Mouse (Mus musculus) limb, embryonic 14.5 days (tissue): ENCODE results near the gene Cnnm1. TPM values are rescaled to one million over a fixed set of nuclear protein-coding genes. Genes with fewer than 3 reads are reported as not detected.

Experiments
- ATAC-seq: fragments of 200-750 bp; cut with Nextera tagmentation; 2 replicates; pipeline ENCODE4 v1.8.0; 2017; ENCODE audit warnings: low read depth, moderate number of reproducible peaks, moderate TSS enrichment; ENCODE audit not compliant: low FRiP score
- DNase-seq: peaks from one replicate; pipeline ENCODE4 v3.0.0-alpha.2; 2015; ENCODE audit warnings: low spot score
- H3K27ac ChIP-seq: fragments of 300-500 bp; sonication (generic); replicated peaks from 2 replicates; pipeline ENCODE4 v1.5.1; 2014; ENCODE audit warnings: low read depth, mild to moderate bottlenecking, low read length, moderate library complexity, mixed read lengths
- H3K27me3 ChIP-seq: fragments of 300-500 bp; sonication (generic); 2 replicates; pipeline ENCODE4 v1.6.1; 2014; ENCODE audit warnings: low read length, mixed read lengths; ENCODE audit not compliant: control insufficient read depth, insufficient read depth
- H3K36me3 ChIP-seq: fragments of 300-500 bp; sonication (generic); 2 replicates; pipeline ENCODE4 v1.6.1; 2014; ENCODE audit warnings: mild to moderate bottlenecking, low read length, moderate library complexity, mixed read lengths; ENCODE audit not compliant: control insufficient read depth, insufficient read depth
- H3K4me1 ChIP-seq: fragments of 300-500 bp; sonication (generic); 2 replicates; pipeline ENCODE4 v1.6.1; 2014; ENCODE audit warnings: antibody characterized with exemption, low read length, mixed read lengths; ENCODE audit not compliant: control insufficient read depth, insufficient read depth
- H3K4me2 ChIP-seq: fragments of 300-500 bp; sonication (generic); replicated peaks from 2 replicates; pipeline ENCODE4 v1.6.1; 2014; ENCODE audit warnings: low read depth, mild to moderate bottlenecking, low read length, moderate library complexity; ENCODE audit not compliant: severe bottlenecking
- H3K4me3 ChIP-seq: fragments of 300-500 bp; sonication (generic); replicated peaks from 2 replicates; pipeline ENCODE4 v1.5.1; 2014; ENCODE audit warnings: low read length
- H3K9ac ChIP-seq: fragments of 300-500 bp; sonication (generic); 2 replicates; pipeline ENCODE4 v1.6.1; 2014; ENCODE audit warnings: mild to moderate bottlenecking, low read depth, low read length, moderate library complexity; ENCODE audit not compliant: severe bottlenecking
- H3K9me3 ChIP-seq: fragments of 300-500 bp; sonication (generic); 2 replicates; pipeline ENCODE4 v1.6.1; 2016; ENCODE audit warnings: low read length; ENCODE audit not compliant: control insufficient read depth
- POLR2A ChIP-seq: fragments of 200-500 bp; IDR thresholded peaks from 2 replicates; pipeline ENCODE4 v1.8.0; 2012; ENCODE audit warnings: inconsistent platforms, mild to moderate bottlenecking, moderate library complexity, borderline replicate concordance; ENCODE audit not compliant: insufficient read depth, insufficient read length; ENCODE audit errors: extremely low read depth
- WGBS: fragments of 180-500 bp; shearing (Covaris S2); extraction: QIAGEN DNeasy Blood & Tissue Kit; methylation state at CpG from one replicate; pipeline ENCODE4 v1.1.7; 2014; 5-methylcytosine and 5-hydroxymethylcytosine counted together
- polyA plus RNA-seq, 2 experiments: library from polyadenylated mRNA; depleted of rRNA in 1 of 2; stranded (reverse) in 1 of 2; unstranded in 1 of 2; fragments of >200 nt; fragmentation: Nextera tagmentation in 1 of 2; extraction: Ambion mirVana in 1 of 2; gene quantifications; 2 replicates each; pipeline versions ENCODE4 v1.2.1 to v1.2.3; 2012 to 2014

Gene Cnnm1
- polyA plus RNA-seq, 2 experiments = 1.3 to 3.3 TPM

DNA sequence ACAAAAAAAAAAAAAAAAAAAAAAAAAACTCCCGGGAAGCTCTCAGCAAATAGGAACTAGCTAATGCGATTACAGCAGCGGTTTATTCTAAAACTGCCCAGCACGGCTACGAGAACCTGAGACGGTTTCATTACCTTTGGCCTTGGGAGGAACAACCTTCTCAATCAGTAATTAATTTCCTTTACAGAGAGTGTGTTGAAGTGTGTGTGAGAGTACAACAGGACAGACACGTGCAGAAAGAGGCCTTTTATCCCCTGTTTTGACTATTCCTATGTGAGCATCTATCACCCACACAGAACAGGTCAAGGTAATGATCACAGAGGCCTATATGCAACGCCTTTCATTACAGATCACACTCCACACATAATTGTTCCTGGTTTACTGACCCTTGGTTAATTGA is 81.1 kb downstream of the Cnnm1 start:
- no peak overlapping the region for H3K9ac ChIP-seq
- 62% methylated on average over 8 of the region's 8 CpGs for WGBS
- no peak overlapping the region for H3K4me2 ChIP-seq
- H3K27ac ChIP-seq = no peak overlapping the region
- TF ChIP-seq POLR2A = no peak
- no peaks in the 10 kb centered on the region for H3K27me3 ChIP-seq
- ATAC-seq (no peak), DNase-seq (no peak)
- no peak overlapping the region for H3K4me3 ChIP-seq
- no peaks in the 10 kb centered on the region for H3K36me3 ChIP-seq
- peaks cover 15% of the 10 kb centered on the region for H3K4me1 ChIP-seq
- H3K9me3 ChIP-seq = no peaks in the 10 kb centered on the region

DNA sequence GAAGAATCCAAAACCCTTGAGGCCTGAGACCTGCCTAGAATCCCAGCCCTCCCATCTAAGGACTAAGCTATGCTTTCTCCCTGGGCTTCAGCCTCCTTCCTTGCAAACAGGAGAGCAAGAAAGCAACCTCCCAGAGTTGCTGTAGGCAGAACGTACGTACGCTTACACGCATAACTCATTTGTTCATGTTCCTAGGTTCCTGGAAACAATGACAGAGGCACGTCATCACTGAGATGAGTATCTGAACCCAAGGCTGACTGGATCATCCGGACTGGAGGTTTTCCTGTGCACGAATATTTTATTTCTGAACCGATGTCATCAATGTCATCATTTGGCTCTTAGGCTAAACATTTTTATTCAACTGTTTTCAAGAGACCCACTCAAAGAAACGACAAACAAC is 81.8 kb downstream of the Cnnm1 start:
- ATAC-seq = no peak
- no peak overlapping the region for H3K4me2 ChIP-seq
- peaks cover 15% of the 10 kb centered on the region for H3K4me1 ChIP-seq
- H3K9me3 ChIP-seq = no peaks in the 10 kb centered on the region
- no peak for DNase-seq
- no peak for TF ChIP-seq POLR2A
- H3K27ac ChIP-seq = no peak overlapping the region
- H3K9ac ChIP-seq = no peak overlapping the region
- 89% methylated on average over 9 of the region's 9 CpGs for WGBS
- H3K36me3 ChIP-seq = no peaks in the 10 kb centered on the region
- H3K27me3 ChIP-seq = no peaks in the 10 kb centered on the region
- H3K4me3 ChIP-seq = no peak overlapping the region

DNA sequence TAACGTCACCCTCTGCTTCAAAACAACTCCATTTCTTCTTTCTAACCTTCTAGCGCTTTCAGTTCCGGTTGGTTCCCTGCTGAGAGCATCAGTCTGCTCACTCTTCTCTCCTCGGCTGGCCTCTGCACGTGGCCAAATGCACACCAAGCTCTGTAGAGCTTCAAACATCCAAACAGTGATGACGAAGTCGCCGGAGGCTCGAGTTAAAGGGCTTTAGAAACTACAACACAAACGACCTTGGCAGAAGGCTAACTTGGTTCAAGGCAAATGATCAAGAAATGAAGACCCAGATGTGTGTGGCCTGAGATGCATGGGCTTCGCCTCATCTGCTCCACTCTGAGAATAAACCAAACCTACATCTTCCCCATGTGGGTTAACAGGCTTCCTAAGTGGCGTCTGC is 83.3 kb downstream of the Cnnm1 start:
- TF ChIP-seq POLR2A = no peak
- H3K27ac ChIP-seq = no peak overlapping the region
- ATAC-seq (no peak), DNase-seq (no peak)
- peak overlapping the region; percentile 82 for H3K4me2 ChIP-seq
- H3K4me1 ChIP-seq = peaks cover 15% of the 10 kb centered on the region
- no peaks in the 10 kb centered on the region for H3K9me3 ChIP-seq
- H3K27me3 ChIP-seq = no peaks in the 10 kb centered on the region
- H3K4me3 ChIP-seq = peak overlapping the region; percentile 74
- WGBS = 6% methylated on average over 12 of the region's 12 CpGs
- H3K9ac ChIP-seq = peak overlapping the region; percentile 57; the same call in 1 of the 2 replicates
- no peaks in the 10 kb centered on the region for H3K36me3 ChIP-seq

DNA sequence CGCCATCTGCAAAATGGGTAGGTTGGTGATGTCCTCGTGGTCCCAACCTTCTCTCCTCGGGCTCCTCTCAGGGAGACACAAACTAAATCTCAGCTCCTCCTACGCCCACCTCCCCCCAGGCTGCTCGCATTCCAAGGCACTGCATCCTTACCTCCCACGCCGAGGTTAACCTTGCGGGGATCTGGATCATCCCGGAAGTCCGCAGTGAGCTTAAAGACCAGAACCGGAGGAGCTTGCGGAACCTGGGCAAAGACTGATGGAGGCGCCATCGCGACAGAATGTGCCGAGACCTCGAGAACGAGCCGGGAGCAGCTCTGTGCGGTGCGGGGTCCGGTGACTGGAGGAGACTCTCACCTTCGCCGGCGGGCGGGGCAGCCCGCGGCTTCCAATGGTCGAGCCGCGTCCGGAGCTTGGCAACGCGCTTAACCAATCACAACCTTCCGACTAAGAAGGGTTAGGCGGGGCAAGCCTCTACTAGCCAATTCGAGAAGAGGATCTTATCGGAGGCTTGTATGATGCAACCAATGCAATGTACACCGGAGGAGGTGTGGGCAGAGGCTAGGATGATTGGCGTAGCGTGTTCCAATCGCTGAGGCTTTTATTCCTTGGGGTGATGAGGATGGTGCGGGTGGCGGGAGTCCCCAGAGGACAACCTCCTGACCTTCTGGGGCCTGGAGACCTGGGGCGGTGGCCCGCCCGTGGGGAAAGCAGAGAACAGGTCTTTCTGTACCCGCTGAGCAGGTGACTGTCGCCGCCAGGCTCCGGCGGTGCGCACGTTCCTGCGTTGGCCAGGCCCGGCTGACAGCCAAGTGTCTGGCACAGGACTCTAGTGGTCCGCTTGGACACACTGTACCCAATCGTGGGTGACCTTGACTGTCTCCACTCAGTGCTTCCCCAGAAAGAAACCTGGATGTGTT is 84.2 kb downstream of the Cnnm1 start, which contains the start of gene Got1:
Gene Got1 (minus strand): TSS at position 419 of the 917 bp plus-strand sequence.
- peak; percentile 100 for ATAC-seq
- under 1% methylated on average over 58 of the region's 58 CpGs for WGBS
- peak; percentile 38; the same call in 1 of the 2 replicates for TF ChIP-seq POLR2A
- peak; percentile 99 for DNase-seq
- Histone ChIP-seq H3K4me1 (peaks cover 15% of the 10 kb centered on the region), H3K9ac (peak within 1 kb of the TSS; percentile 74), H3K4me2 (peak within 1 kb of the TSS; percentile 93), H3K27ac (no peak within 1 kb of the TSS), H3K27me3 (no peaks in the 10 kb centered on the region), H3K4me3 (peak within 1 kb of the TSS; percentile 74), H3K36me3 (no peaks in the 10 kb centered on the region), H3K9me3 (no peaks in the 10 kb centered on the region)

DNA sequence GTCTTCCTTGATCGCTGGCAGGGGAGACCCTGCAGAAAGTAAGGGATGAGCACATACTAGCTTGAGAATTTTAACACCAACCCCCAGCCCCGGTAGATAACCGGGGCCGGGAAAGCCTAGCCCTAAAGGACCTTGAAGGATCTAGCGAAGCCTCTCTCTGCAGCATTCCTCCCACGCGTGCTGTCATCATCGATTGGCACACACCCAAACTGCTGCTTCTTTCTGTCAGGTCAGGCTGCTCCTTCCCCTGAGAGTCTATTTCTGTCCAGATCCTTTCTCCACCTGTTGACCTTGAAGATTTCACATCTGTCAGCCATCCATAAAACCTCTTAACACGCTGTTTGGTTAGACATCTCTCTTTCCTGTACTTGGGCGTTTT is 84.9 kb downstream of the Cnnm1 start:
- Histone ChIP-seq H3K4me3 (peak overlapping the region; percentile 74), H3K4me2 (peak overlapping the region; percentile 93), H3K27me3 (no peaks in the 10 kb centered on the region), H3K27ac (no peak overlapping the region), H3K9me3 (no peaks in the 10 kb centered on the region), H3K36me3 (no peaks in the 10 kb centered on the region), H3K4me1 (peaks cover 15% of the 10 kb centered on the region), H3K9ac (peak overlapping the region; percentile 74)
- ATAC-seq (no peak), DNase-seq (peak; percentile 63)
- 15% methylated on average over 10 of the region's 10 CpGs for WGBS
- TF ChIP-seq POLR2A = no peak
